Comparison of ENCODE assay signal across 24 mouse cellular contexts in the genomic region with DNA sequence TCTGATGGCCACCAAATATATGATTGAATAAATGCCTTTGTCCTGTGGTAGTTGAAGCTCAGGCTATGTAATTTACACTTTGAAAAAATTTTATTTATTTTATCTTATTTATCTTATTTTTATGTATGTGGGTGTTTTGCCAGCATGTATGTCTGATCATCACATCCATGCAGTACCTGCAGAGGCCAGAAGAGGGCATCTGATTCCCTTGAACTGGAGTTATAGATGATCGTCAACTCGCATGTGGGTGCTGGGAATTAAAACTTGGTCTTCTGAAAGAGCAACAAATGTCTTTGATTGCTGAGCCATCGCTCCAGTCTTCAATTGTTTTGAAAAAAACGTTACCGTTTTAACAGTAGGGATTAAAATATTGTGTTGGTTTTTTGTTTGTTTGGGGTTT. TPM values are rescaled to one million over a fixed set of nuclear protein-coding genes. Genes with fewer than 3 reads are reported as not detected.
DNase-seq lines count a peak whose midpoint lies in the region; ATAC-seq and TF ChIP-seq lines count a peak whose summit lies in the region.
"Had no signal": no experiment of that assay in that cellular context is flagged by ENCODE, and none has a peak within 500 bp of the region (broad histone marks: within the 10 kb centered on the region; RNA-seq: fewer than 3 reads in every experiment).

No protein-coding gene starts in this region.

- in situ Hi-C loops in ES-E14 (cut with MboI; ENCODE audit: low sequenced_read_pairs in 2 of 2, unreplicated experiment in 2 of 2) = no loop called here

- H3K9me3 ChIP-seq in intestine, postnatal 0 days (ENCODE audit: control insufficient read depth) = no peaks in the 10 kb centered on the region
- H3K9me3 ChIP-seq in intestine, embryonic 16.5 days (ENCODE audit: control insufficient read depth, low read length) = no peaks in the 10 kb centered on the region
- H3K9me3 ChIP-seq in midbrain, postnatal 0 days (ENCODE audit: low read length) = 0 out of 2 replicates have a peak, but pooled peaks cover 3% of the 10 kb centered on the region
- H3K9me3 ChIP-seq in midbrain, embryonic 11.5 days (ENCODE audit: control insufficient read depth, low read length) = no peaks in the 10 kb centered on the region; the same call in 1 of the 2 replicates
- H3K9me3 ChIP-seq in ES-E14 (ENCODE audit: control insufficient read depth, insufficient read depth, low read depth, low read length) = no peaks in the 10 kb centered on the region
- no peaks in the 10 kb centered on the region for H3K9me3 ChIP-seq in stomach, postnatal 0 days (ENCODE audit: control insufficient read depth, low read length)
- H3K9me3 ChIP-seq in midbrain, embryonic 13.5 days = peaks cover 18% of the 10 kb centered on the region
- H3K9me3 ChIP-seq: intestine, embryonic 15.5 days; limb, embryonic 15.5 days had no signal

- no peak overlapping the region for H3K27ac ChIP-seq in intestine, postnatal 0 days (ENCODE audit: low read depth, low read length)
- H3K27ac ChIP-seq in intestine, embryonic 16.5 days (ENCODE audit: low read length) = no peak overlapping the region
- H3K27ac ChIP-seq in midbrain, postnatal 0 days (ENCODE audit: low read depth, low read length) = no peak overlapping the region
- no peak overlapping the region for H3K27ac ChIP-seq in midbrain, embryonic 11.5 days (ENCODE audit: low read depth, low read length)
- H3K27ac ChIP-seq in ES-E14 (ENCODE audit: insufficient read depth, low read depth, low read length, poor library complexity, severe bottlenecking) = no peak overlapping the region
- no peak overlapping the region for H3K27ac ChIP-seq in stomach, postnatal 0 days (replicated peaks)
- no peak overlapping the region for H3K27ac ChIP-seq in midbrain, embryonic 13.5 days
- H3K27ac ChIP-seq: hindbrain, embryonic 14.5 days; intestine, embryonic 15.5 days; kidney, embryonic 15.5 days; limb, embryonic 15.5 days; lung, embryonic 15.5 days; neural tube, embryonic 12.5 days had no signal

- 89% methylated on average over 5 of the region's 5 CpGs for WGBS in intestine, postnatal 0 days
- 85% methylated on average over 5 of the region's 5 CpGs for WGBS in intestine, embryonic 16.5 days
- WGBS in midbrain, postnatal 0 days = 88% methylated on average over 5 of the region's 5 CpGs
- 82% methylated on average over 5 of the region's 5 CpGs for WGBS in midbrain, embryonic 11.5 days
- 84% methylated on average over 5 of the region's 5 CpGs for WGBS in stomach, postnatal 0 days
- 90% methylated on average over 5 of the region's 5 CpGs for WGBS in midbrain, embryonic 13.5 days

- no peaks in the 10 kb centered on the region for H3K4me1 ChIP-seq in intestine, postnatal 0 days (replicated peaks; ENCODE audit: control insufficient read depth, insufficient read depth, low read length)
- no peaks in the 10 kb centered on the region for H3K4me1 ChIP-seq in intestine, embryonic 16.5 days (ENCODE audit: control insufficient read depth, insufficient read depth, low read length)
- no peaks in the 10 kb centered on the region for H3K4me1 ChIP-seq in midbrain, postnatal 0 days (ENCODE audit: insufficient read depth, low read length)
- peaks cover 11% of the 10 kb centered on the region for H3K4me1 ChIP-seq in midbrain, embryonic 11.5 days (ENCODE audit: control insufficient read depth, insufficient read depth, low read length)
- no peaks in the 10 kb centered on the region for H3K4me1 ChIP-seq in ES-E14 (ENCODE audit: control insufficient read depth in 2 of 2, insufficient read depth in 2 of 2, low read length in 2 of 2, poor library complexity in 1 of 2)
- H3K4me1 ChIP-seq in stomach, postnatal 0 days (replicated peaks; ENCODE audit: control insufficient read depth, insufficient read depth) = no peaks in the 10 kb centered on the region
- H3K4me1 ChIP-seq in midbrain, embryonic 13.5 days (replicated peaks) = peaks cover 14% of the 10 kb centered on the region
- H3K4me1 ChIP-seq: heart, embryonic 12.5 days; intestine, embryonic 15.5 days had no signal

- no peaks in the 10 kb centered on the region for H3K36me3 ChIP-seq in intestine, postnatal 0 days (ENCODE audit: control insufficient read depth, insufficient read depth)
- no peaks in the 10 kb centered on the region for H3K36me3 ChIP-seq in intestine, embryonic 16.5 days (ENCODE audit: control insufficient read depth, insufficient read depth, low read length)
- no peaks in the 10 kb centered on the region for H3K36me3 ChIP-seq in midbrain, postnatal 0 days (ENCODE audit: insufficient read depth, low read length)
- H3K36me3 ChIP-seq in midbrain, embryonic 11.5 days (ENCODE audit: control insufficient read depth, insufficient read depth, low read length) = no peaks in the 10 kb centered on the region
- no peaks in the 10 kb centered on the region for H3K36me3 ChIP-seq in ES-E14 (ENCODE audit: control insufficient read depth, insufficient read depth, low read length, poor library complexity, severe bottlenecking)
- no peaks in the 10 kb centered on the region for H3K36me3 ChIP-seq in stomach, postnatal 0 days (ENCODE audit: control insufficient read depth, insufficient read depth, low read length)
- H3K36me3 ChIP-seq in midbrain, embryonic 13.5 days = 0 out of 2 replicates have a peak, but pooled peaks cover 2% of the 10 kb centered on the region
- H3K36me3 ChIP-seq: heart, embryonic 12.5 days; intestine, embryonic 15.5 days; kidney, embryonic 15.5 days; limb, embryonic 15.5 days; lung, embryonic 15.5 days; neural tube, embryonic 12.5 days had no signal

- TF ChIP-seq CTCF in intestine, postnatal 0 days (IDR thresholded peaks at IDR 0.05; ENCODE audit: low read depth) = peak; percentile 23; the same call in 1 of the 2 replicates
- TF ChIP-seq CTCF in midbrain, postnatal 0 days (IDR thresholded peaks at IDR 0.05) = peak; percentile 32
- TF ChIP-seq CTCF in stomach, postnatal 0 days (IDR thresholded peaks at IDR 0.05; ENCODE audit: low read depth) = peak; percentile 39

- H3K4me2 ChIP-seq in intestine, postnatal 0 days (replicated peaks; ENCODE audit: low read depth) = no peak overlapping the region
- no peak overlapping the region for H3K4me2 ChIP-seq in intestine, embryonic 16.5 days (ENCODE audit: low read depth, low read length)
- H3K4me2 ChIP-seq in midbrain, postnatal 0 days (ENCODE audit: low read depth, low read length, poor library complexity, severe bottlenecking) = no peak overlapping the region
- H3K4me2 ChIP-seq in midbrain, embryonic 11.5 days = no peak overlapping the region
- no peak overlapping the region for H3K4me2 ChIP-seq in stomach, postnatal 0 days (replicated peaks; ENCODE audit: low read depth)
- H3K4me2 ChIP-seq in midbrain, embryonic 13.5 days (replicated peaks) = no peak overlapping the region
- H3K4me2 ChIP-seq: heart, embryonic 12.5 days; hindbrain, embryonic 14.5 days; intestine, embryonic 15.5 days; kidney, embryonic 15.5 days; limb, embryonic 15.5 days; lung, embryonic 15.5 days; neural tube, embryonic 12.5 days had no signal

- no peak for ATAC-seq in intestine, postnatal 0 days
- no peak for ATAC-seq in intestine, embryonic 16.5 days
- no peak for ATAC-seq in midbrain, postnatal 0 days (ENCODE audit: low FRiP score)
- no peak for ATAC-seq in midbrain, embryonic 11.5 days (ENCODE audit: low FRiP score)
- ATAC-seq in stomach, postnatal 0 days (ENCODE audit: low FRiP score, low TSS enrichment) = no peak
- ATAC-seq in midbrain, embryonic 13.5 days = no peak
- ATAC-seq: forebrain, postnatal 0 days; intestine, embryonic 15.5 days had no signal

- no peak overlapping the region for H3K9ac ChIP-seq in intestine, postnatal 0 days (ENCODE audit: low read depth, low read length)
- H3K9ac ChIP-seq in intestine, embryonic 16.5 days (ENCODE audit: low read depth, low read length) = no peak overlapping the region
- no peak overlapping the region for H3K9ac ChIP-seq in midbrain, postnatal 0 days (replicated peaks; ENCODE audit: low read length, poor library complexity, severe bottlenecking)
- H3K9ac ChIP-seq in midbrain, embryonic 11.5 days (ENCODE audit: low read length) = no peak overlapping the region
- H3K9ac ChIP-seq in ES-E14 (ENCODE audit: insufficient read depth, low read depth, low read length, poor library complexity, severe bottlenecking) = no peak overlapping the region
- H3K9ac ChIP-seq in stomach, postnatal 0 days (ENCODE audit: low read length) = no peak overlapping the region
- H3K9ac ChIP-seq in midbrain, embryonic 13.5 days (replicated peaks) = no peak overlapping the region
- H3K9ac ChIP-seq: forebrain, postnatal 0 days; heart, embryonic 12.5 days; hindbrain, embryonic 14.5 days; intestine, embryonic 15.5 days; kidney, embryonic 15.5 days; limb, embryonic 15.5 days; lung, embryonic 15.5 days; neural tube, embryonic 12.5 days had no signal

- DNase-seq in midbrain, postnatal 0 days (ENCODE audit: low spot score) = no peak
- no peak for DNase-seq in midbrain, embryonic 11.5 days (ENCODE audit: low spot score, missing footprints)
- peak; percentile 28 for DNase-seq in ES-E14 (ENCODE audit: low read depth, low spot score)
- no peak for DNase-seq in stomach, postnatal 0 days (ENCODE audit: low spot score)
- DNase-seq: adrenal gland, postnatal 14 days; cerebellum, adult 11 months; cerebellum, postnatal 14 days; embryo, embryonic 11 days; forebrain, postnatal 0 days; layer of hippocampus, postnatal 36 days; lung, postnatal 4 days had no signal

- no peaks in the 10 kb centered on the region for H3K27me3 ChIP-seq in intestine, postnatal 0 days (replicated peaks; ENCODE audit: control insufficient read depth, insufficient read depth, low read length)
- H3K27me3 ChIP-seq in intestine, embryonic 16.5 days (replicated peaks; ENCODE audit: control insufficient read depth, insufficient read depth, low read length) = no peaks in the 10 kb centered on the region
- H3K27me3 ChIP-seq in midbrain, postnatal 0 days (ENCODE audit: insufficient read depth, low read length) = no peaks in the 10 kb centered on the region
- H3K27me3 ChIP-seq in midbrain, embryonic 11.5 days (ENCODE audit: control insufficient read depth, insufficient read depth, low read length) = no peaks in the 10 kb centered on the region
- no peaks in the 10 kb centered on the region for H3K27me3 ChIP-seq in stomach, postnatal 0 days (ENCODE audit: control insufficient read depth, insufficient read depth, low read length)
- H3K27me3 ChIP-seq in midbrain, embryonic 13.5 days = peaks cover 9% of the 10 kb centered on the region; the same call in 1 of the 2 replicates
- H3K27me3 ChIP-seq: CH12.LX; intestine, embryonic 15.5 days; kidney, embryonic 15.5 days; limb, embryonic 15.5 days; lung, embryonic 15.5 days; neural tube, embryonic 12.5 days had no signal

- H3K4me3 ChIP-seq in intestine, postnatal 0 days (ENCODE audit: low read depth, low read length) = no peak overlapping the region
- no peak overlapping the region for H3K4me3 ChIP-seq in intestine, embryonic 16.5 days (ENCODE audit: low read length)
- no peak overlapping the region for H3K4me3 ChIP-seq in midbrain, postnatal 0 days (ENCODE audit: low read depth, low read length)
- no peak overlapping the region for H3K4me3 ChIP-seq in midbrain, embryonic 11.5 days (ENCODE audit: low read depth, low read length)
- no peak overlapping the region for H3K4me3 ChIP-seq in ES-E14 (ENCODE audit: insufficient read depth in 1 of 2, low read depth in 1 of 2, low read length in 2 of 2, poor library complexity in 1 of 2, severe bottlenecking in 1 of 2)
- H3K4me3 ChIP-seq in stomach, postnatal 0 days (ENCODE audit: low read depth, low read length) = no peak overlapping the region
- H3K4me3 ChIP-seq in midbrain, embryonic 13.5 days (replicated peaks) = no peak overlapping the region
- H3K4me3 ChIP-seq: heart, embryonic 12.5 days; intestine, embryonic 15.5 days; kidney, embryonic 15.5 days; limb, embryonic 15.5 days; lung, embryonic 15.5 days; neural tube, embryonic 12.5 days had no signal

- no peak for TF ChIP-seq EP300 in stomach, postnatal 0 days (optimal IDR thresholded peaks at IDR 0.05)

RNA-seq across cellular contexts. Expression of a gene that starts 15.2 kb away (rescaled TPM):
- polyA plus RNA-seq in intestine, postnatal 0 days (2015; fragmentation: Nextera tagmentation; extraction: Ambion mirVana) = not detected in 2 replicates
- polyA plus RNA-seq in intestine, embryonic 16.5 days (2015; fragmentation: Nextera tagmentation; extraction: Ambion mirVana) = not detected in 2 replicates
- total RNA-seq in midbrain, postnatal 0 days (2014; rRNA removed) = 0.22 and 0.76 TPM in 2 replicates
- polyA plus RNA-seq in midbrain, postnatal 0 days (2015; fragmentation: Nextera tagmentation; extraction: Ambion mirVana) = 0.45 and 0.47 TPM in 2 replicates
- polyA plus RNA-seq in midbrain, embryonic 11.5 days (2014; fragmentation: Nextera tagmentation; extraction: Ambion mirVana) = 0.14 TPM in 1 of 2 replicates, not detected in the other
- total RNA-seq in ES-E14 (2012; rRNA removed) = 0.26 and 0.62 TPM in 2 replicates
- polyA plus RNA-seq in stomach, postnatal 0 days (2015; fragmentation: Nextera tagmentation; extraction: Ambion mirVana) = not detected in 2 replicates
- 0.14 and 0.27 TPM in 2 replicates for polyA plus RNA-seq in midbrain, embryonic 13.5 days (2015; fragmentation: Nextera tagmentation; extraction: Ambion mirVana)
- total RNA-seq: adrenal gland, postnatal 14 days; CH12.LX; granulocyte monocyte progenitor cell, adult 5-6 weeks; heart, postnatal 25 days; layer of hippocampus, postnatal 36 days had no signal
- polyA plus RNA-seq: heart, embryonic 12.5 days; intestine, embryonic 15.5 days; kidney, embryonic 15.5 days; limb, embryonic 15.5 days; lung, embryonic 15.5 days had no signal
